ENCODE assay signal across 9 mouse cellular contexts in the genomic region with DNA sequence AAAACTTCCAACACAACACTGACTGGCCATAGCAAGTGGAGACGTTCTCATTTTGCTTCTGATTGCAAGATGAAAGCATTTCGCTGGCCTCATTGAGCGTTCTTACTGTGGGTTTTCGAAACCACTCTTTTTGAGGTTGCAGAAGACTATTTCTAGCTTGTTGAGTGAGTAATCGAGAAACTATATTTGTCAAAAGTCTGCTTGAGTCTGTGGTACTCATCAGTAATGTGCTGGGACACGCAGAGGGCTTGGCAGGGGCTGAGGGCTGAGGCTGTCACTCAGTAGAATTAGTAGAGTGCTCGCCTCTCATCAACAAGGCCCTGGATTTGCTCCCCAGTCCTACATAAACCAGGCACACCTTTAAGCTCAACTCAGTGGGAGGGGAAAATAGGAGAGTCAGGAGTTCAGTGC. TPM values are rescaled to one million over a fixed set of nuclear protein-coding genes. Genes with fewer than 3 reads are reported as not detected.
A peak's percentile ranks its signal among the peaks of the same experiment; 100 is the strongest.
DNase-seq lines count a peak whose midpoint lies in the region; ATAC-seq lines count a peak whose summit lies in the region.
"Had no signal": no experiment of that assay in that cellular context is flagged by ENCODE, and none has a peak within 500 bp of the region (broad histone marks: within the 10 kb centered on the region; RNA-seq: fewer than 3 reads in every experiment).

No protein-coding gene starts in this region.

- DNase-seq in frontal cortex, adult 2 months (ENCODE audit: extremely low spot score in 1 of 2, low spot score in 1 of 2) = peak; percentile 48 to 55
- no peak for DNase-seq in frontal cortex, postnatal 14 days (ENCODE audit: low spot score in 2 of 2)
- DNase-seq in right cerebral cortex, adult 18-20 months = peak; percentile 46
- DNase-seq in right cerebral cortex, postnatal 14 days = no peak
- DNase-seq in right cerebral cortex, postnatal 10 days (ENCODE audit: low spot score in 2 of 2) = peak; percentile 38 to 49
- no peak for DNase-seq in lung, postnatal 25 days (ENCODE audit: low spot score)

- ATAC-seq in inflammation-experienced regulatory T-cells, adult 6 months = peak; percentile 15
- ATAC-seq in monocyte, adult 5-6 weeks (replicated peaks; ENCODE audit: insufficient number of reproducible peaks, low FRiP score, low TSS enrichment, poor library complexity, severe bottlenecking) = no peak
- ATAC-seq: intestine, embryonic 16.5 days had no signal

RNA-seq across cellular contexts. Expression of gene Shld1, which starts 1.9 kb away (rescaled TPM):
- 20.7 and 21.4 TPM in 2 replicates for polyA plus RNA-seq in frontal cortex, adult 2 months (2012; rRNA removed)
- 10 to 100 TPM; 14.9 to 43.3 (median 35.0) TPM for polyA plus RNA-seq in inflammation-experienced regulatory T-cells, adult 6 months (2017; shearing (Covaris generic))
- total RNA-seq in monocyte, adult 5-6 weeks (2017) = 15.0 to 21.8 TPM (median 15.4 TPM) in 3 replicates

Comparison
In these comparisons a context has a peak if more than half of its experiments do, and no peak if none do; other contexts are left out.
1. DNase-seq: peak in frontal cortex, adult 2 months (2 of 2), right cerebral cortex, adult 18-20 months (single experiment) and right cerebral cortex, postnatal 10 days (2 of 2); none in frontal cortex, postnatal 14 days (0 of 2), right cerebral cortex, postnatal 14 days (single experiment) and lung, postnatal 25 days (single experiment).